Mouse (Mus musculus) pancreas, adult 10 weeks (tissue): ENCODE measurements around the gene Trim47. TPM values are rescaled to one million over a fixed set of nuclear protein-coding genes. Genes with fewer than 3 reads are reported as not detected.

ENCODE experiments used
- polyA plus RNA-seq: library from polyadenylated mRNA; stranded (reverse); fragments of 350-450 nt; fragmentation: Illumina TruSeq; extraction: RNeasy Lipid Tissue Mini Kit (QIAGEN cat#74804); gene quantifications from one replicate; pipeline ENCODE4 v1.2.3, GENCODE M21; 2015; ENCODE audit warnings: low read depth, low replicate concordance; ENCODE audit not compliant: insufficient read depth

The Trim47 gene
- polyA plus RNA-seq: 14.4 TPM

GRCm38 (mm10) chr11:116127156-116127980 is at the start of gene Trim47:
TSS of gene Trim47 (minus strand) at chr11:116127210.

DNA sequence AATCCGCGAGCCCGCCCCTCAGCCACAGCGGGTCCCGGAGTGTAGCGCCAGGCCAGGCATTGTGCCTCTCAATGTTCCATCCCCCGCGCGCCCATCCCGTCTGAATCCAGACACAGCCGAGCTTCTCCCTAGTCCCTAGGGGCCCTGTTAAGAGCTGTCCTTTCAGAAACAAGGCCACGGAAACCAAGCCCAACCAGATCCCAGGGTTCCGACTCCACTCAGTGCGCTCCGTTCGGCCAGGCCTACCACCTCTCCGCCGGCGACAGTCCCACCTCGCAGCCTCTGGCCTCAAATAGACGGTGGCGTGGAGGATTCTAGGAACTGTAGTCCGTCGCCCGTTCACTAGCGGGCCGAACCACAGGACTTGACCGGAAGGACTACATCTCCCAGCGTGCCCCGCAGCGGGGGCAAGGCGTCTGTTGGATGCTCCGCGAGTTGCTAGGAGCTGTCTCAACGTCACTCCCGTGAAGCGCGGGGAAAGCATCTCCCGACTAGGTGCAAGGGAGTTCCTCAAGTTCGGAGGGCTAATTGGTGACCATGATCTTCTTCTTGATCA is 41.0 kb upstream of the Trim47 start, which contains the start of gene Fbf1:
Gene Fbf1 (minus strand): TSS at position 283 of the 556 bp plus-strand sequence.

DNA sequence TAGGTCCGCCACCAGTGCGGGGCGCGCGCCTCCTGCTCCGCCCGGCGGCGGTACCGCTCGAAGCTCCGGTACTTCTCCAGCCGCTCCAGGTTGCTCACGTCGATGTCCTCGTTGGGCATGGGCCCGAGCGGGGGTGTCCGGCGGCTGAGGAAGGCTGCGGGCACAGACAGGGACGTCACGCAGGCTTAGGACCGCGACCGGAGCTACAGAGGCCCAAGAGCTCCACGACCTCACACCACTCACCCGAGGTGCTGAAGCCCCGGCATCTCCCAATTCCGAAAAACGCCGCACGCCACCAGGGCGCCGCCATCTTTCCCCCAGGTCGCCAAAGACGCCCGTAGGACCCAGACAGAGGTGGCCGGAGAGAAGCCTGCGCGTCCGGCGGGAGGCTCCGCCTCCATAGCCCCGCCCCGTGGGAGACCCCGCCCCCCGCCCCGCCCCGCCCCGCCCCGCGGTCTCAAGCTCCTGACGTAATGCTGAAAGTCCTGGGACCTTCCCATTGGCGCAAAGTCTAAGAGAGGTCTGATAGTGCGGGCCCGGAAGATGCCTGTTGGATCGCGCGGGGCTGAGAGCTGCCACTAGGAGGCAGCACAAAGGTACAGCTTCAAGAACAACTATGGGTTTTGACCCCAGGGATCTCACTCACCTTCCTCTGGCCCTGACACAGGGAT is 11.6 kb upstream of the Trim47 start, which contains the start of gene Mrpl38:
Gene Mrpl38 (minus strand): TSS at position 401 of the 671 bp plus-strand sequence.

GRCm38 (mm10) chr11:116130488-116131205 is 3.6 kb upstream of the Trim47 start, which contains the start of gene Trim65:
TSS of gene Trim65 (minus strand) at chr11:116131128.

DNA sequence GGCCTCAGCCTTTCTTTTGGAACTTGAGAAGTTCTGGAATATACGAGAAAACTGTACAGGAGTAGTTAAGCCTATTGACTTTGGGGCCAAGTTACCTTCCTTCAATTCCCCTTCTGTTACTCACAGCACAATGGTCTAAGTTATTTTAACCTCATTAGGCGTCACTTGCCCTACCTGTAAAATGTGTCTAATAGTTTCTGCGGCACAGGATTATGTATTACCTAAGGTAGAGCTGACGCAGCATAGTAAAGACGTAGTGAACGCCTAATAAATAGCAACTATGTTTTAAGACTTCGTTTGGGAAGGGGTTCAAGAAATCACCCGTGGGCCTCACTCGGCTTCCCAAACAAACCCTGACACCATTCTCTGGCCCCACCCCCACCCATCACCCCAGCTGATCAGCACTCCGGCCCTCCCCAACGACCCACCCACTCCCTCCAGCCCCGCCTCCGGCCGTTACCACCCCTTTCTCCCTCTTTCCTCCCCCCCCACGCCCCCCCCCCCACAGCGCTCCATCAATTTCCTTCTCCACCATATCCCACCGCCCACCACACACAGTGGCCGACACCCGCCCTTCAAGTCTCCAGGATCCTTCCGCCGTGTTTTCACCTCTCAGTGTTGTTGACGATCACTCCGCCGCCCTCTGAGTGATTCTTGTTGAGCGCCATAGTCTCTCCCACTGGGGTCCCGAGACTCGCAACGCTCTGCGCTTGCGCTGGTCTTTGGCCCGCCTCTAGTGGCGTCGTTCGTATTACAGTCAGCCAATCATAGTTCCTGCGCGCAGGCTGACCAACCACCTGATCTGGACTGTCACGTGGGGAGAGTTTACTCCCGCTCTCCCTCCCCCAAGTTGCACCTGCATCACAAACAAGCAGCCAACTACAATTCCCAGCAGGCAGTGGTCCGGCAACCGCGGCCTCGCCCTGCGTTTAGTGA is 40.5 kb downstream of the Trim47 start, which contains the start of gene Wbp2:
Gene Wbp2 (minus strand): TSS at position 738 of the 936 bp plus-strand sequence.

DNA sequence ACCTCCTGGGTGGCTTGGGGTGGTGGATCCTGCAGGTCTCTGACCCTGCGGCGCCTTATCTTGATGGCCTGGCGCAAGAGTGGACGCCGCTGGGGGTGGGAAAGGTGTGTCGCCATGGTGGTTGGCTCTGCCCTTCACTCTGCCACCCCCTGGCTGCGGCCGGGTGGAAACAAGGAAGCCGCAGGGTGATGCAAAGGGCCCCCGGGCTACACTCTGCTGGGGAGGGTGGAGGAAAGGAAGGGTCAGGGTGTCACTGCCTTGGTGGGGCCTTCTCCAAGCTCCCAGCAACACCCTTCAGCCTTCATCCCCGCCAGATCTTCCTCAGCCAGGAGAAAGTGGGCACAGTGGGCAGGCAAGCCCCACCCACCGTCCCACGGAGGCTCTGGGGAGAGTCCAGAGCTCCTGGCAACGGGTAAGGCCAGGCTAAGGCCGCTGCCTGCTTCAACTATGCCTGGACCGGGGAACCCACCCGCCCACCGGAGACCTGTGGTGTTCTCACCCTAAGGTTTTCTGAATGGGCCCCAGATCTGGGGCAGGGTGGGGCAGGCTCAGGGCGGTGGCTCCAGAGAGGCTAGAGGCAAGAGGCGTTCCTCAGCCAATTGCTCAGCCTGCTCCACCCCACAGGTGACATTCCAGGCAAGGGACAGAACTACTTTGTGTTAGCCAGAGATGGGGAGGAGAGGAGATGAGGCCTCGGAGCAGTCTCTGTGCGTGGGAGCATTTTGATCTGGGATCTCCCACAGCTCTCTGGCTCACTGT is 49.4 kb downstream of the Trim47 start, which contains the start of gene Unc13d:
Gene Unc13d (minus strand): TSS at position 516 of the 759 bp plus-strand sequence.

Other genes with a start within 250 kb of the Trim47 start
- gene Smim5, start 227.2 kb downstream of the Trim47 start, polyA plus RNA-seq: 5.6 TPM
- 4.9 TPM for gene Smim6, start 215.2 kb downstream of the Trim47 start, polyA plus RNA-seq
- gene Sap30bp, start 193.9 kb downstream of the Trim47 start, polyA plus RNA-seq: 4.7 TPM
- 10.0 TPM for gene Recql5, start 193.7 kb downstream of the Trim47 start, polyA plus RNA-seq
- 8.1 TPM for gene Itgb4, start 152.5 kb downstream of the Trim47 start, polyA plus RNA-seq
- 11.8 TPM for gene Galk1, start 114.5 kb downstream of the Trim47 start, polyA plus RNA-seq
- 85.3 TPM for gene H3f3b, start 99.2 kb downstream of the Trim47 start, polyA plus RNA-seq
- gene Unk, start 96.9 kb downstream of the Trim47 start, polyA plus RNA-seq: 5.1 TPM
- gene Unc13d, start 49.2 kb downstream of the Trim47 start, polyA plus RNA-seq: 2.5 TPM
- 26.2 TPM for gene Wbp2, start 40.2 kb downstream of the Trim47 start, polyA plus RNA-seq
- 2.2 TPM for gene Trim65, start 3.9 kb upstream of the Trim47 start, polyA plus RNA-seq
- gene Mrpl38, start 11.7 kb upstream of the Trim47 start, polyA plus RNA-seq: 14.6 TPM
- gene Fbf1, start 41.0 kb upstream of the Trim47 start, polyA plus RNA-seq: 8.8 TPM
- gene Ten1, start 71.6 kb upstream of the Trim47 start, polyA plus RNA-seq: 7.9 TPM
- gene Acox1, start 71.8 kb upstream of the Trim47 start, polyA plus RNA-seq: 15.4 TPM
- gene Evpl, start 110.9 kb upstream of the Trim47 start, polyA plus RNA-seq: 1.1 TPM
- 30.8 TPM for gene Srp68, start 147.0 kb upstream of the Trim47 start, polyA plus RNA-seq
- not detected for gene Galr2, start 153.7 kb upstream of the Trim47 start, polyA plus RNA-seq
- gene Exoc7, start 180.0 kb upstream of the Trim47 start, polyA plus RNA-seq: 9.2 TPM
- gene Foxj1, start 208.2 kb upstream of the Trim47 start, polyA plus RNA-seq: 1.4 TPM